Mouse (Mus musculus): ENCODE measurements around the gene Tent5c. TPM values are rescaled to one million over a fixed set of nuclear protein-coding genes. Genes with fewer than 3 reads are reported as not detected.

The Tent5c gene
- polyA plus RNA-seq, 1 experiment from 2014 or later, result 12.8 TPM

- H3K4me2 ChIP-seq, result no peak overlapping the region
- peak; percentile 52; the same call in 1 of the 2 replicates for ATAC-seq (ENCODE audit: borderline replicate concordance, extremely low read depth, low FRiP score, low TSS enrichment)
- WGBS, result 61% methylated on average over 5 of the region's 5 CpGs
- H3K36me3 ChIP-seq, result no peaks in the 10 kb centered on the region
- no peak overlapping the region for H3K9ac ChIP-seq
- H3K4me3 ChIP-seq, result no peak overlapping the region
- peaks cover 21% of the 10 kb centered on the region for H3K27me3 ChIP-seq
- no peaks in the 10 kb centered on the region for H3K9me3 ChIP-seq
- peaks cover 11% of the 10 kb centered on the region for H3K4me1 ChIP-seq
- no peak overlapping the region for H3K27ac ChIP-seq
These were observed 6.0 kb downstream of the Tent5c start for GRCm38 (mm10) chr3:100482971-100483610.

- 43% methylated on average over 7 of the region's 7 CpGs for WGBS
These were observed 6.7 kb downstream of the Tent5c start for GRCm38 (mm10) chr3:100482324-100482911.

GRCm38 (mm10) chr3:100480251-100481005, 8.7 kb downstream of the Tent5c start:
- Histone ChIP-seq H3K4me3 (no peak overlapping the region), H3K27me3 (no peaks in the 10 kb centered on the region), H3K9ac (no peak overlapping the region), H3K9me3 (no peaks in the 10 kb centered on the region), H3K4me1 (no peaks in the 10 kb centered on the region), H3K4me2 (no peak overlapping the region), H3K27ac (no peak overlapping the region), H3K36me3 (no peaks in the 10 kb centered on the region)
- no peak for ATAC-seq (ENCODE audit: borderline replicate concordance, extremely low read depth, low FRiP score, low TSS enrichment)
- 62% methylated on average over 7 of the region's 7 CpGs for WGBS

More at GRCm38 (mm10) chr3:100482324-100482911, 6.7 kb downstream of the Tent5c start:
- Histone ChIP-seq H3K27me3 (peaks cover 14% of the 10 kb centered on the region), H3K4me3 (no peak overlapping the region), H3K9ac (no peak overlapping the region), H3K36me3 (no peaks in the 10 kb centered on the region), H3K9me3 (no peaks in the 10 kb centered on the region), H3K4me1 (peaks cover 5% of the 10 kb centered on the region; the same call in 1 of the 2 replicates), H3K27ac (no peak overlapping the region), H3K4me2 (no peak overlapping the region)
- ATAC-seq (ENCODE audit: borderline replicate concordance, extremely low read depth, low FRiP score, low TSS enrichment), result peak; percentile 24; the same call in 1 of the 2 replicates

GRCm38 (mm10) chr3:100474950-100475472, 14.1 kb downstream of the Tent5c start:
- Histone ChIP-seq H3K27me3 (no peaks in the 10 kb centered on the region), H3K9ac (no peak overlapping the region), H3K4me1 (no peaks in the 10 kb centered on the region), H3K36me3 (no peaks in the 10 kb centered on the region), H3K9me3 (no peaks in the 10 kb centered on the region), H3K4me3 (no peak overlapping the region), H3K4me2 (no peak overlapping the region), H3K27ac (no peak overlapping the region)
- WGBS, result 33% methylated on average over 8 of the region's 8 CpGs
- ATAC-seq (ENCODE audit: borderline replicate concordance, extremely low read depth, low FRiP score, low TSS enrichment), result no peak

GRCm38 (mm10) chr3:100474536-100474935, 14.6 kb downstream of the Tent5c start:
- no peak overlapping the region for H3K4me2 ChIP-seq
- no peak overlapping the region for H3K27ac ChIP-seq
- H3K36me3 ChIP-seq, result no peaks in the 10 kb centered on the region
- no peak for ATAC-seq (ENCODE audit: borderline replicate concordance, extremely low read depth, low FRiP score, low TSS enrichment)
- H3K4me3 ChIP-seq, result no peak overlapping the region
- H3K4me1 ChIP-seq, result no peaks in the 10 kb centered on the region
- H3K9me3 ChIP-seq, result no peaks in the 10 kb centered on the region
- WGBS, result 82% methylated on average over 7 of the region's 7 CpGs
- no peaks in the 10 kb centered on the region for H3K27me3 ChIP-seq
- no peak overlapping the region for H3K9ac ChIP-seq

- no peaks in the 10 kb centered on the region for H3K36me3 ChIP-seq
- no peak for ATAC-seq (ENCODE audit: borderline replicate concordance, extremely low read depth, low FRiP score, low TSS enrichment)
These were observed 16.0 kb downstream of the Tent5c start for GRCm38 (mm10) chr3:100473146-100473545.

GRCm38 (mm10) chr3:100470902-100471301, 18.2 kb downstream of the Tent5c start:
- no peak for ATAC-seq (ENCODE audit: borderline replicate concordance, extremely low read depth, low FRiP score, low TSS enrichment)
- Histone ChIP-seq H3K4me3 (no peak overlapping the region), H3K4me1 (no peaks in the 10 kb centered on the region), H3K27me3 (no peaks in the 10 kb centered on the region), H3K4me2 (no peak overlapping the region), H3K27ac (no peak overlapping the region), H3K36me3 (no peaks in the 10 kb centered on the region), H3K9me3 (no peaks in the 10 kb centered on the region), H3K9ac (no peak overlapping the region)
- 69% methylated on average over 3 of the region's 3 CpGs for WGBS

More at GRCm38 (mm10) chr3:100473146-100473545, 16.0 kb downstream of the Tent5c start:
- Histone ChIP-seq H3K4me3 (no peak overlapping the region), H3K9me3 (no peaks in the 10 kb centered on the region), H3K27me3 (no peaks in the 10 kb centered on the region), H3K4me1 (no peaks in the 10 kb centered on the region), H3K9ac (no peak overlapping the region), H3K27ac (no peak overlapping the region), H3K4me2 (no peak overlapping the region)
- 84% methylated on average over 21 of the region's 21 CpGs for WGBS

GRCm38 (mm10) chr3:100470101-100470500, 19.0 kb downstream of the Tent5c start:
- Histone ChIP-seq H3K4me3 (no peak overlapping the region), H3K36me3 (no peaks in the 10 kb centered on the region), H3K27ac (no peak overlapping the region), H3K9ac (no peak overlapping the region), H3K4me2 (no peak overlapping the region), H3K27me3 (no peaks in the 10 kb centered on the region), H3K4me1 (no peaks in the 10 kb centered on the region), H3K9me3 (no peaks in the 10 kb centered on the region)
- WGBS, result 67% methylated on average over 3 of the region's 3 CpGs
- no peak for ATAC-seq (ENCODE audit: borderline replicate concordance, extremely low read depth, low FRiP score, low TSS enrichment)

- Histone ChIP-seq H3K4me1 (peaks cover 9% of the 10 kb centered on the region; the same call in 1 of the 2 replicates), H3K27me3 (no peaks in the 10 kb centered on the region), H3K9me3 (no peaks in the 10 kb centered on the region), H3K36me3 (no peaks in the 10 kb centered on the region), H3K27ac (no peak overlapping the region), H3K9ac (no peak overlapping the region), H3K4me3 (no peak overlapping the region), H3K4me2 (no peak overlapping the region)
- WGBS, result 78% methylated on average over 4 of the region's 4 CpGs
- no peak for ATAC-seq (ENCODE audit: borderline replicate concordance, extremely low read depth, low FRiP score, low TSS enrichment)
These were observed 22.6 kb downstream of the Tent5c start for GRCm38 (mm10) chr3:100466551-100466950.

- WGBS, result 83% methylated on average over 5 of the region's 5 CpGs
- no peaks in the 10 kb centered on the region for H3K9me3 ChIP-seq
- H3K9ac ChIP-seq, result no peak overlapping the region
These were observed 24.5 kb downstream of the Tent5c start for GRCm38 (mm10) chr3:100464596-100464995.

GRCm38 (mm10) chr3:100463959-100464265, 25.2 kb downstream of the Tent5c start:
- peak overlapping the region; percentile 42 for H3K27ac ChIP-seq
- no peak overlapping the region for H3K4me2 ChIP-seq

More at GRCm38 (mm10) chr3:100464596-100464995, 24.5 kb downstream of the Tent5c start:
- no peaks in the 10 kb centered on the region for H3K36me3 ChIP-seq
- H3K4me1 ChIP-seq, result peaks cover 9% of the 10 kb centered on the region; the same call in 1 of the 2 replicates
- H3K27me3 ChIP-seq, result no peaks in the 10 kb centered on the region
- ATAC-seq (ENCODE audit: borderline replicate concordance, extremely low read depth, low FRiP score, low TSS enrichment), result no peak
- H3K27ac ChIP-seq, result no peak overlapping the region
- H3K4me3 ChIP-seq, result no peak overlapping the region
- no peak overlapping the region for H3K4me2 ChIP-seq

More at GRCm38 (mm10) chr3:100463959-100464265, 25.2 kb downstream of the Tent5c start:
- no peaks in the 10 kb centered on the region for H3K36me3 ChIP-seq
- peaks cover 9% of the 10 kb centered on the region; the same call in 1 of the 2 replicates for H3K4me1 ChIP-seq
- ATAC-seq (ENCODE audit: borderline replicate concordance, extremely low read depth, low FRiP score, low TSS enrichment), result peak; percentile 24; the same call in 1 of the 2 replicates
- no peaks in the 10 kb centered on the region for H3K9me3 ChIP-seq
- H3K27me3 ChIP-seq, result no peaks in the 10 kb centered on the region
- no peak overlapping the region for H3K9ac ChIP-seq
- no peak overlapping the region for H3K4me3 ChIP-seq
- 51% methylated on average over 2 of the region's 2 CpGs for whole genome bisulfite sequencing

Data from lung, embryonic 15.5 days (tissue).